Mouse (Mus musculus): Measurements from ENCODE around the gene Arhgap31.

DNA sequence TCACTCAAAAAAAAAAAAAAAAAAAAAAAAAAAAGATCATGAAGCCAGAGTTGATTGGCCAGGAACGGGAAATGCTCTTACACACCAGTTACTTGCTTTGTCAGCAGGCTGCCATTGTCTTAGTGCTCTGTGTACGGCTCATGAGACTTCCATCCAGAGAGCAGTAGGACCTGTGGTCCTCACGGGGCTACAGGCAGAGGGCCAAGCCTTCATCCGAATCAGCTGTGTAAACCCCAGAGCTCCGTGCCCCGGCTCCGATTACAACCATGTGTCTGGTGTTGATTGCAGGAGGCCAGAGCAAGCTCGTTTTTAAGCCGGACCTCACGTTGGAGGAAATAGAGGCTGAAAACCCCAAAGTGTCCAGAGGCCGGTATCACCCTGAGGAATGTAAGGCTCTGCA, 40.6 kb upstream of the Arhgap31 start:
- TF ChIP-seq CTCF (IDR thresholded peaks at IDR 0.05 in 2 of 3, conservative IDR thresholded peaks at IDR 0.05 in 1 of 3; ENCODE audit: control insufficient read depth in 1 of 3, insufficient read depth in 1 of 3, low read depth in 2 of 3, low read length in 3 of 3, poor library complexity in 1 of 3, severe bottlenecking in 1 of 3), result no peak
- no peak for TF ChIP-seq UBTF (IDR thresholded peaks at IDR 0.05; ENCODE audit: borderline replicate concordance, insufficient read depth, low read depth, low read length)
- no peak for TF ChIP-seq POLR2A (IDR thresholded peaks at IDR 0.05; ENCODE audit: control insufficient read depth in 1 of 2, insufficient read depth in 1 of 2, low read depth in 1 of 2, low read length in 2 of 2, poor library complexity in 1 of 2)
- no peak for TF ChIP-seq ZNF384 (IDR thresholded peaks at IDR 0.05; ENCODE audit: low read depth, low read length)
- no peak for TF ChIP-seq MAZ (IDR thresholded peaks at IDR 0.05; ENCODE audit: low read depth, low read length)
- TF ChIP-seq USF2 (IDR thresholded peaks at IDR 0.05; ENCODE audit: borderline replicate concordance in 1 of 2, insufficient read depth in 1 of 2, low read depth in 1 of 2, low read length in 2 of 2), result no peak
- no peak for TF ChIP-seq MAX (IDR thresholded peaks at IDR 0.05; ENCODE audit: low read length)
- TF ChIP-seq EP300 (IDR thresholded peaks at IDR 0.05; ENCODE audit: low read depth in 1 of 2, low read length in 2 of 2), result no peak
